Mouse (Mus musculus): ENCODE data around the gene Phrf1. TPM values are rescaled to one million over a fixed set of nuclear protein-coding genes. Genes with fewer than 3 reads are reported as not detected.
A peak's percentile ranks its signal among the peaks of the same experiment; 100 is the strongest.

The Phrf1 gene
- polyA plus RNA-seq, 1 experiment from 2014 or later = 59.5 TPM

- peak within 1 kb of the TSS; percentile 98 for H3K4me2 ChIP-seq (ENCODE audit: low read depth, low read length)
- H3K4me3 ChIP-seq (ENCODE audit: low read depth, low read length) = peak within 1 kb of the TSS; percentile 94
- peak within 1 kb of the TSS; percentile 92 for H3K9ac ChIP-seq (replicated peaks; ENCODE audit: low read depth, low read length)
- H3K9me3 ChIP-seq (ENCODE audit: control insufficient read depth, low read length) = no peaks in the 10 kb centered on the region
- ATAC-seq (ENCODE audit: low read depth) = peak; percentile 94
- H3K36me3 ChIP-seq (ENCODE audit: control insufficient read depth, insufficient read depth, low read length) = peaks cover 31% of the 10 kb centered on the region
- no peaks in the 10 kb centered on the region for H3K27me3 ChIP-seq (ENCODE audit: control insufficient read depth, insufficient read depth, low read length)
- H3K27ac ChIP-seq (ENCODE audit: low read depth, low read length) = peak within 1 kb of the TSS; percentile 75
- 0% methylated on average over 39 of the region's 39 CpGs for WGBS
- H3K4me1 ChIP-seq (ENCODE audit: control insufficient read depth, insufficient read depth, low read length) = peaks cover 9% of the 10 kb centered on the region
Observed at GRCm38 (mm10) chr7:141193948-141194347, 34.6 kb upstream of the Phrf1 start, which contains the start of the genes Hras and Lrrc56. Hras (minus strand) TSS chr7:141194005. Lrrc56 (plus strand) TSS chr7:141194157.

GRCm38 (mm10) chr7:141194409-141194808 is 34.2 kb upstream of the Phrf1 start:
- Histone ChIP-seq H3K4me2 (ENCODE audit: low read depth, low read length) (peak overlapping the region; percentile 98), H3K27ac (ENCODE audit: low read depth, low read length) (peak overlapping the region; percentile 71), H3K36me3 (ENCODE audit: control insufficient read depth, insufficient read depth, low read length) (peaks cover 30% of the 10 kb centered on the region), H3K4me3 (ENCODE audit: low read depth, low read length) (peak overlapping the region; percentile 94), H3K27me3 (ENCODE audit: control insufficient read depth, insufficient read depth, low read length) (no peaks in the 10 kb centered on the region), H3K9me3 (ENCODE audit: control insufficient read depth, low read length) (no peaks in the 10 kb centered on the region), H3K4me1 (ENCODE audit: control insufficient read depth, insufficient read depth, low read length) (peaks cover 9% of the 10 kb centered on the region), H3K9ac (replicated peaks; ENCODE audit: low read depth, low read length) (peak overlapping the region; percentile 54)
- ATAC-seq (ENCODE audit: low read depth) = no peak
- 1% methylated on average over 23 of the region's 23 CpGs for WGBS

- H3K27ac ChIP-seq (ENCODE audit: low read depth, low read length) = peak overlapping the region; percentile 71
- H3K4me1 ChIP-seq (ENCODE audit: control insufficient read depth, insufficient read depth, low read length) = peaks cover 9% of the 10 kb centered on the region
- H3K9ac ChIP-seq (replicated peaks; ENCODE audit: low read depth, low read length) = peak overlapping the region; percentile 54
- peaks cover 26% of the 10 kb centered on the region for H3K36me3 ChIP-seq (ENCODE audit: control insufficient read depth, insufficient read depth, low read length)
- no peaks in the 10 kb centered on the region for H3K27me3 ChIP-seq (ENCODE audit: control insufficient read depth, insufficient read depth, low read length)
- H3K4me2 ChIP-seq (ENCODE audit: low read depth, low read length) = peak overlapping the region; percentile 98
- WGBS = under 1% methylated on average over 28 of the region's 28 CpGs
- peak; percentile 38; the same call in 1 of the 2 replicates for ATAC-seq (ENCODE audit: low read depth)
- H3K9me3 ChIP-seq (ENCODE audit: control insufficient read depth, low read length) = no peaks in the 10 kb centered on the region
- peak overlapping the region; percentile 94 for H3K4me3 ChIP-seq (ENCODE audit: low read depth, low read length)
Observed at GRCm38 (mm10) chr7:141194830-141195229, 33.8 kb upstream of the Phrf1 start.

- peaks cover 17% of the 10 kb centered on the region for H3K36me3 ChIP-seq (ENCODE audit: control insufficient read depth, insufficient read depth, low read length)
- H3K4me2 ChIP-seq (ENCODE audit: low read depth, low read length) = no peak overlapping the region
- ATAC-seq (ENCODE audit: low read depth) = no peak
- 97% methylated on average over 2 of the region's 2 CpGs for WGBS
- H3K4me3 ChIP-seq (ENCODE audit: low read depth, low read length) = no peak overlapping the region
- H3K4me1 ChIP-seq (ENCODE audit: control insufficient read depth, insufficient read depth, low read length) = peaks cover 9% of the 10 kb centered on the region
- no peak overlapping the region for H3K27ac ChIP-seq (ENCODE audit: low read depth, low read length)
- H3K27me3 ChIP-seq (ENCODE audit: control insufficient read depth, insufficient read depth, low read length) = no peaks in the 10 kb centered on the region
- H3K9ac ChIP-seq (replicated peaks; ENCODE audit: low read depth, low read length) = no peak overlapping the region
- H3K9me3 ChIP-seq (ENCODE audit: control insufficient read depth, low read length) = no peaks in the 10 kb centered on the region
Observed at GRCm38 (mm10) chr7:141195754-141196153, 32.8 kb upstream of the Phrf1 start.

- Histone ChIP-seq H3K9ac (replicated peaks; ENCODE audit: low read depth, low read length) (no peak overlapping the region), H3K4me2 (ENCODE audit: low read depth, low read length) (no peak overlapping the region), H3K27ac (ENCODE audit: low read depth, low read length) (no peak overlapping the region), H3K4me3 (ENCODE audit: low read depth, low read length) (no peak overlapping the region), H3K4me1 (ENCODE audit: control insufficient read depth, insufficient read depth, low read length) (peaks cover 9% of the 10 kb centered on the region), H3K27me3 (ENCODE audit: control insufficient read depth, insufficient read depth, low read length) (no peaks in the 10 kb centered on the region), H3K36me3 (ENCODE audit: control insufficient read depth, insufficient read depth, low read length) (peaks cover 7% of the 10 kb centered on the region), H3K9me3 (ENCODE audit: control insufficient read depth, low read length) (no peaks in the 10 kb centered on the region)
- 92% methylated on average over 8 of the region's 8 CpGs for WGBS
- ATAC-seq (ENCODE audit: low read depth) = no peak
Observed at GRCm38 (mm10) chr7:141196619-141197282, 31.8 kb upstream of the Phrf1 start.

- Histone ChIP-seq H3K27me3 (ENCODE audit: control insufficient read depth, insufficient read depth, low read length) (no peaks in the 10 kb centered on the region), H3K4me2 (ENCODE audit: low read depth, low read length) (no peak overlapping the region), H3K36me3 (ENCODE audit: control insufficient read depth, insufficient read depth, low read length) (no peaks in the 10 kb centered on the region), H3K4me3 (ENCODE audit: low read depth, low read length) (no peak overlapping the region), H3K9ac (replicated peaks; ENCODE audit: low read depth, low read length) (no peak overlapping the region), H3K27ac (ENCODE audit: low read depth, low read length) (no peak overlapping the region), H3K4me1 (ENCODE audit: control insufficient read depth, insufficient read depth, low read length) (peaks cover under 1% of the 10 kb centered on the region), H3K9me3 (ENCODE audit: control insufficient read depth, low read length) (no peaks in the 10 kb centered on the region)
- 97% methylated on average over 4 of the region's 4 CpGs for WGBS
- no peak for ATAC-seq (ENCODE audit: low read depth)
Observed at GRCm38 (mm10) chr7:141198121-141198520, 30.5 kb upstream of the Phrf1 start.

GRCm38 (mm10) chr7:141204546-141204945 is 24.0 kb upstream of the Phrf1 start:
- H3K4me1 ChIP-seq (ENCODE audit: control insufficient read depth, insufficient read depth, low read length) = no peaks in the 10 kb centered on the region
- ATAC-seq (ENCODE audit: low read depth) = no peak
- H3K9me3 ChIP-seq (ENCODE audit: control insufficient read depth, low read length) = no peaks in the 10 kb centered on the region
- no peak overlapping the region for H3K4me2 ChIP-seq (ENCODE audit: low read depth, low read length)
- H3K27me3 ChIP-seq (ENCODE audit: control insufficient read depth, insufficient read depth, low read length) = no peaks in the 10 kb centered on the region
- no peak overlapping the region for H3K27ac ChIP-seq (ENCODE audit: low read depth, low read length)
- no peaks in the 10 kb centered on the region for H3K36me3 ChIP-seq (ENCODE audit: control insufficient read depth, insufficient read depth, low read length)
- H3K9ac ChIP-seq (replicated peaks; ENCODE audit: low read depth, low read length) = no peak overlapping the region
- H3K4me3 ChIP-seq (ENCODE audit: low read depth, low read length) = no peak overlapping the region
- whole genome bisulfite sequencing = 71% methylated on average over 3 of the region's 3 CpGs

GRCm38 (mm10) chr7:141205504-141205903 is 23.1 kb upstream of the Phrf1 start:
- no peaks in the 10 kb centered on the region for H3K4me1 ChIP-seq (ENCODE audit: control insufficient read depth, insufficient read depth, low read length)
- 92% methylated on average over 5 of the region's 5 CpGs for WGBS
- no peaks in the 10 kb centered on the region for H3K36me3 ChIP-seq (ENCODE audit: control insufficient read depth, insufficient read depth, low read length)
- no peak for ATAC-seq (ENCODE audit: low read depth)
- no peak overlapping the region for H3K4me3 ChIP-seq (ENCODE audit: low read depth, low read length)
- H3K4me2 ChIP-seq (ENCODE audit: low read depth, low read length) = no peak overlapping the region
- H3K27ac ChIP-seq (ENCODE audit: low read depth, low read length) = no peak overlapping the region
- no peaks in the 10 kb centered on the region for H3K27me3 ChIP-seq (ENCODE audit: control insufficient read depth, insufficient read depth, low read length)
- no peaks in the 10 kb centered on the region for H3K9me3 ChIP-seq (ENCODE audit: control insufficient read depth, low read length)
- H3K9ac ChIP-seq (replicated peaks; ENCODE audit: low read depth, low read length) = no peak overlapping the region

- ATAC-seq (ENCODE audit: low read depth) = no peak
- H3K9me3 ChIP-seq (ENCODE audit: control insufficient read depth, low read length) = no peaks in the 10 kb centered on the region
- WGBS = 92% methylated on average over 18 of the region's 18 CpGs
Observed at GRCm38 (mm10) chr7:141206182-141206937, 22.2 kb upstream of the Phrf1 start.

More at GRCm38 (mm10) chr7:141206182-141206937, 22.2 kb upstream of the Phrf1 start:
- H3K4me1 ChIP-seq (ENCODE audit: control insufficient read depth, insufficient read depth, low read length) = no peaks in the 10 kb centered on the region
- H3K9ac ChIP-seq (replicated peaks; ENCODE audit: low read depth, low read length) = no peak overlapping the region
- H3K4me3 ChIP-seq (ENCODE audit: low read depth, low read length) = no peak overlapping the region
- no peak overlapping the region for H3K4me2 ChIP-seq (ENCODE audit: low read depth, low read length)
- H3K27me3 ChIP-seq (ENCODE audit: control insufficient read depth, insufficient read depth, low read length) = no peaks in the 10 kb centered on the region
- no peaks in the 10 kb centered on the region for H3K36me3 ChIP-seq (ENCODE audit: control insufficient read depth, insufficient read depth, low read length)
- H3K27ac ChIP-seq (ENCODE audit: low read depth, low read length) = no peak overlapping the region

Data from neural tube, embryonic 14.5 days (tissue).